Mouse (Mus musculus): ENCODE data around the gene Smim23.

The Smim23 gene

DNA sequence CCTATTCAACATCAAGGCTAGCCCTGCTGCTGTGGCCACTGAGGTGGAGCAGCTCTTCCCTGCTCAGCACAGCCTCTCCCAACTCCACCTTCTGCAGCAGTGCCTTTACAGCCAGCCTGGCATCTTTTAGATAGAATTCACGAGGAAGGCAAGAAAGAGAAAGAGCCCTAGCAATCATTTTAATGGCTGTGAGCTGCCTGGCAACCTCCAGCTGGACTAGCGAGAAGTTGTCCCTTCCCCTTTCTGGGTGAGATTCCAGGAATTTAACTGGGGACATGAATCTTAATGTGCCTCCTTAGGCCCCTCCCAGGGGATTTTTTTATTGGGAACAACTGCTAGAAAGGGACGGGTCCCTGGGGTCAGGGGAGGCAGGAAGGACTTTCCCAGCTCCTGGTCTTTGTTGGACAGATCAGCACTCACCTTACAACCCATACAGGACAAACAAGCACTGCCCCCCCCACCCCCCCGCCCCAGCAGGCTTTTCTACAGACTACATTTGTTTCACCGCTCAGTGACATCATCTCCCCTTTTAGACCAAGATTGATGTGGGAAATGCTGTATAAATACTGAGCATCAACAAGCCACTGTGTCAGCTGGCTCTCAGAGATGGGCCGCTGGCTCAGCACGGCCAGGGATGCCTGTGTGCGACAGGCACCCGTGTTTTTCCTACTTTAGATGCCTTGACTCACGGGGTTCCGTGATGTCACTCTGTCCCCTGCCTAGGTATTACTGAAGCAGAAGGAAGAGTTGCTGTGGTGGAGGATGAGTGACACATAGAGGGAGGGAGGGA, 43.5 kb downstream of the Smim23 start:
- no peak for DNase-seq

DNA sequence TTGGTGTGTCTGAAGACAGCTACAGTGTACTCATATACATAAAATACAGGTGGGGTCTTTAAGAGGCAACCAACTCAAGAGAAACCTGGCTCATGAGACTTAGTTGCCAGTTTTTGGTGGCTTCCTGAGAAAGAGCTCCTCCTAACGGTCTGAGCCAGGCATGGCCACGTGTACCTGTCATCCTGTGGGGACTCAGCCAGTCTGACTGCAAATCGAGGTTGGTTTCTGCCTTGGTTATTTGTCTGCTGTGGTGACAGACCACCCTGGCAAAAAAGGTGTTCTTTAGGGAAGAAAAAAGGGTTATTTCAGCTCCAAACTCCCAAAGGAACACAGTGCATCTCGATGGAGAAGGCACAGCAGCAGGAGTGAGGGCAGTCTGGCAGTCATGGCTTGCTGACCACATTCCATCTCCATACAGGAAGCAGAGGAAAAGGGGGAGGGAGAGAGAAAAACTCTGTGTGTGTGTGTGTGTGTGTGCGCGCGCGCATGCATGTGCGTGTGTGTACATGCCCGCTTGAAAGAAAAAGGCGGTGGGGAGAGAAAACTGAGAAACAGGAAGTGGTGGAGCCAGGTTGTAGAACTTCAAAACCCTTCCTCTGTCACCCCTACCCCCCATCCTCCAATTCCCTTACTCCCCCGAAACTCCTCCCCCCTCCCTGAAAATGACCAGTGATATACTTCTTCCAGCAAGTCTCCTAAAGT, 55.6 kb downstream of the Smim23 start:
- no peak for DNase-seq

Measured in lung, postnatal 14 days (tissue).